Mouse (Mus musculus) heart, adult 8-10 months (tissue): ENCODE measurements at regions not wholly inside any gene's neighbourhood (a gene's known extent, or its start where the extent isn't known, plus 50 kb on each side); places are given as distances from the start of the nearest gene placed in this dataset.

Experiments
- DNase-seq: peaks from one replicate; pipeline ENCODE4 v3.0.0; 2022; ENCODE audit warnings: low spot score

- peak; percentile 38 for DNase-seq
Measured at GRCm38 (mm10) chr13:107944831-107945230, 99.4 kb upstream of the Smim15 start.

GRCm38 (mm10) chr13:107942979-107943378 is 101.3 kb upstream of the Smim15 start:
- no peak for DNase-seq

GRCm38 (mm10) chr13:107942297-107942962 is 101.8 kb upstream of the Smim15 start:
- no peak for DNase-seq

DNA sequence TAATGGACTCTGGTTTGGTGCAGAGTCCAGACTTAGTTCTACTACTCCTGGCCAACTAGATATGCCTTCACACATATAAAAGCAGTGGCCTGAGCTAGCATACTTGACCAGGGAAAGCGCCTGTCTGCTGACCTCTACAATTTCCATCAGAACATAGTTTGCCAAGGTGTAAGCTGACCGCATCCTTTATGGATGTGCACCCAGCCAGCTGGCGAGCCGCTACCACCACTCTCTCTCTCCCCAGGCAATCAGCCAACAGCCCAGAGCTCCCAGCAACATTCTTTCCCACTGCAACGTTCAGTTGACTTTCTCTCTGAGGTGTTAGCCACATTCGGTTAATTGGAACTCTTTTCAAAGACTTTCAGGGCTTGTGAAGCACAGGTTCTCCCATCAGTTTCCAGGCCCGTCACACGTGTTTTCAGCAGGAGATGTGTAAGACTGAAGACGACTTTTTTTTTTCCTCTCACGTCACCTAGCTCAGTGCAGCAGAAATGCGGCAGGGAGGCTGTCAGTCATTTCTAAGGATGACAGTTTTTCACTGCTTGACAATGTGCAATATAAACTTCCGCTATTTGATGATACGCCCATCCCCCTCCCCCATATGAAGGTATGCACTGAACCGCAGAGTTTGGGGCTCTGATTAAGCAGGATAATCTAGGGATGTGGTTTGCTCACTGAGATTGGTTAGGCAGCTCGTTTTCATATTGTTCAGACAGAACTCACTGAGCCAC is 104.2 kb upstream of the Smim15 start:
- peak; percentile 11 for DNase-seq

GRCm38 (mm10) chr13:107935611-107936010 is 108.6 kb upstream of the Smim15 start:
- no peak for DNase-seq

DNA sequence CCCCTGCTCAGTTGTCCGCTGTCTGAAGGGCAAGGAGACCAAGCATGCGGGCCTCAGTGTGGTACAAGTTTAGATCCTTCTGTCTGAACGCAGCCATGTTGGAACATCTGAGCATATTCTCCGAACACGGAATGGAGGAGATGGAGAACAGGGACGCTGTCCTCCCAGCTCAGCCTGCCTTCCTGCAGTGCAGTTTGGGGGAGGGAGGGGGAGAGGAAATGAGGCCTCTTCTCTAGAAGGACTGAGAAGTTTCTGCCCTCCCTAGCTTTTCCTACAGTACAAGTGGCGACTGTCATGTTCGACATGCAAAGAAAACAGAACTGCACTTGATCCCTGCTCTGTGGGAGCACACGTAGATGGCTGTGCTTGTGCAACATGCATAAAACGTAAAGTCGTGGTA is 109.6 kb upstream of the Smim15 start:
- no peak for DNase-seq

DNA sequence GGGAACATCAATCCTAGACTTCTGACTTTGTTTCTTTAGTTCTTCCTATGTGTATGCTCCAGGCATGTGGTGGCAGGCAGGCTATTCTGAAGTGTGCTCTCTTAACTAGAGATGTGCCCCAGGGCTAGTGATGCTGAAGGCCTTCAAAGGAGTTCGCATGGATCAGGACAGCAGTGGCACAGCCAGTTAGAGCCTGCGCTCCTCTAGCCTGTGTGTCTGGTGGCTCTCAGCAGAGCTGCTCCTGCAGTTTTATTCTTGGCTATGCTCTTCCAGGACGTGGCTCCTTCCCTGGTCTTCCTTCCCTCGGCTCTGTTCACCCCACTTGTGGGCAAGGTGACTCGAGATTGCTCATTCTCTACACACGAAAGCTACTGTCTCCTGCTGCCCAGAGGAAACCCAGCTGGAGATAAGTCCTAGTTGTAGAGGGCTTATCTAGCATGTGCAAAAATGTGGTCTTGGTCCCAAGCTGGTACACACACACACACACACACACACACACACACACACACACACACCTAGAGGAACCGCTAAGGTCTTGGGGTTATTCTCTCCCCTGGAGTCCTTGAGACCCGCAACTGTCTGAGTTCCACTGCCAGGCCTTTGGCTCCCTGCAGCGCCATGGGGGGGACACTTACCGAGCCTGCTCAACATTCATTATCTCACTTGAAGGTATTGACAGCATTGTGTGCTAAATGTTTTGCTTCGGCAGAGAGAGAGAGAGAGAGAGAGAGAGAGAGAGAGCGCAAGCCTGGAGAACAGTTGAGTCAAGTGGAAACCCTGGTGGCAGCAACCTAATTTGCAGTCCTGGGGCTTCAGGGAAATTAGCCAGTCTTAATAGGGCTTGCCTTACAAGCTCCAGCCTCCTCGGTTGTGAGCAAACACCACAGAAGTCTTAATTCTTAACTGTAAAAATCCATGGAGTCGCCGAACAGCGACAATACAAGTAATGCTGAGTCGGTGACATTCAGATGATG is 110.4 kb upstream of the Smim15 start:
- no peak for DNase-seq

DNA sequence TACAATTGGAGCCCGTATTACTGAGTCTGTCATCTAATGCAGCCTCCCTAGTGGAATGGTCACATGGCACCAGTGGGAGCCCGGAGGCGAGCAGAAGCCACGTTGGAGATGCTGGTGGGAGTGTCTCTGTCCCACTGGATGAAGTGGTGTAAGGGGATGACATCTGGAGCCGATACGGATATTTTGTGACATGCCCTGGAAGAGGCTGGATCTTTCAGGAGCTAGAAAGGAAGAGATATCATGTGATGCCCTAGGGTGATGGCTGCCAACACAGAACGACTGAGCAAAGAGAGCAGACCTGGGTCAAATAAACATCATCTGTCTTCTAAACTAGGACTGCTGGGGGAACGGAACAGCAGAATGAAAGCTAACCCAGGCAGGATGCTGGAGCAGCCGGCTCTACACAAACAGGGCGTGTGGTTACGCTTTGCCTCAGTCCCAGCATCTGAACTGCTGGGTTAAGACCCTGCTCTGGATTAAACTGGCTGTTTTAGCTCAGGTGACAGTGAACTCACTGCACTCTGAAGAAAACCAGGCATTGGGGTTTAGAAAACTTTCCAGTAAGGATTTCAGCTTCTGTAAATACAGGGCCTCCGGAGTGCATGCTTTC is 111.7 kb upstream of the Smim15 start:
- DNase-seq: no peak

DNA sequence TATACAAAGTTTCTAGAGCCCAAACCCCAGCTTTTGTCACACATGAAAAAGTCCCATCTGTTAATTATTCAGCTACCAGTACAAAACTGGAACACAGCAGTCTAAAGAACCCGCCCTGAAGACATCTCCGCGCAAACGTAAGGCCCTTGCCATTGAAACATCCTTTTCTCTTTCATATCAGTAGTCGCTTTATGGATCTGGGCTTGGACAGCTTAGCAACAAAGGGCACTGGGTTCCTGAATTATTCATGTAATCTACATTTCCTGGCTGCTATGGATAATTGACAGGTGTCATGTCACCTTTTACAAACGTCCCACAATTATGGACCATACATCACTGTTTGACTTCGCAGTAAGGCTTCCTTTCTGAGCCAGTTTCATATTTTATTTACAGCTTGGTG is 113.0 kb upstream of the Smim15 start:
- no peak for DNase-seq

DNA sequence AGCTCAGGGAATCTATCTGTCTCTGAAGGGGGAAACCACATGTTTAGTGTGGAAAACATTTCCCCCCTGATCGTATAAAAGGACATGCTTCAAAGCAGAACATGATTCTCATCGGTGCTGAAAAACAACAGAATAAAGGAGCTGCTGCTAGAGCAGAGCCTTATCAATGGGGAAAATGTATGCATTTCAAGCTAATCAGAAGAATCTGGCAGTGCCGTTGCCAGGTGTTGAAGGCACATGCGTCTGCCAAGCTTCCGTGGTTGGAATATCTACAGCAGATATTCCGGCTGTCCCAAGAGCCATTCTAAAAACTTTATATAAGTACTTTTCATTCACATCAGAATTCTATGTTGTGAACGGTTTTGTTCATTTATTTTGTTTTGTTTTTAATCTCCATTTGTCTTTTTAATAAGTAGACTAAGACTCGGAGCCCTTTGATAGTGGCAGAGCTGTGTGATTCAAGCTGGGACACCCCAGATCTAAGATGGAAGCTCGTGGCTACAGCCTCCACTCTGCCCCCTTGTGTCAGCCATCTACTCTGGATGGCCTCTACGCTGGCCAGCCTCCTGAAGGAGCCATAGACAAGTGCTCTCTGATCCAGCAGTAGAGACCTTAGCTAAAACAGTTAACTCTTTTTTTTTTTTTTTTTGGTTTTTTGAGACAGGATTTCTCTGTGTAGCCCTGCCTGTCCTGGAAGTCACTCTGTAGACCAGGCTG is 116.6 kb upstream of the Smim15 start:
- DNase-seq: no peak

DNA sequence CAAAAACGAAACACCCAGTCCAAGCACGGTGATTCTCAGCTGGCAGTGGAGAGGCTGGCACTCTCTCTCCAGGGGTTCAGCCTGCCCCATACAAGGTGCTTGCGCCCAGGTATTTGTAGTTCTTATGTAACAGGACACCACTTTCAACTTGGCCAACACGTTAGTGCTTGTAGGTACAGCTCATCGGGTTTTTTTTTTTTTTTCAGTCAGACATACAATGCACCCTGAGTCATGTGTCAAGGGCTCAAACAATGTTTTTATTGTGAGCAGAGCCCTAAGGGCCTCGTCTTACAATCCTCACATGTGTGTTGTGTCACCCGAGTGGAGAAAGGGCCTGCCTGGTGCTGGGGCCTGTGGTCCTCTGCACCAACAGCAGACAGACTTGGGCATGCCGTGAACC is 118.8 kb upstream of the Smim15 start:
- no peak for DNase-seq

GRCm38 (mm10) chr13:107923129-107924114 is 120.8 kb upstream of the Smim15 start:
- DNase-seq: no peak

GRCm38 (mm10) chr13:107919403-107919802 is 124.8 kb upstream of the Smim15 start:
- no peak for DNase-seq

- DNase-seq: no peak
Measured at GRCm38 (mm10) chr13:107918478-107918877, 125.8 kb upstream of the Smim15 start.

GRCm38 (mm10) chr13:107918065-107918464 is 126.2 kb upstream of the Smim15 start:
- no peak for DNase-seq

GRCm38 (mm10) chr13:107917564-107917963 is 126.7 kb upstream of the Smim15 start:
- DNase-seq: no peak

GRCm38 (mm10) chr13:107910125-107910524 is 134.1 kb upstream of the Smim15 start:
- DNase-seq: no peak

- DNase-seq: no peak
Measured at GRCm38 (mm10) chr13:107909343-107910067, 134.7 kb upstream of the Smim15 start.

- no peak for DNase-seq
Measured at GRCm38 (mm10) chr13:107907966-107908365, 136.3 kb upstream of the Smim15 start.
